ENCODE assay signal across 8 mouse cellular contexts in the genomic region with DNA sequence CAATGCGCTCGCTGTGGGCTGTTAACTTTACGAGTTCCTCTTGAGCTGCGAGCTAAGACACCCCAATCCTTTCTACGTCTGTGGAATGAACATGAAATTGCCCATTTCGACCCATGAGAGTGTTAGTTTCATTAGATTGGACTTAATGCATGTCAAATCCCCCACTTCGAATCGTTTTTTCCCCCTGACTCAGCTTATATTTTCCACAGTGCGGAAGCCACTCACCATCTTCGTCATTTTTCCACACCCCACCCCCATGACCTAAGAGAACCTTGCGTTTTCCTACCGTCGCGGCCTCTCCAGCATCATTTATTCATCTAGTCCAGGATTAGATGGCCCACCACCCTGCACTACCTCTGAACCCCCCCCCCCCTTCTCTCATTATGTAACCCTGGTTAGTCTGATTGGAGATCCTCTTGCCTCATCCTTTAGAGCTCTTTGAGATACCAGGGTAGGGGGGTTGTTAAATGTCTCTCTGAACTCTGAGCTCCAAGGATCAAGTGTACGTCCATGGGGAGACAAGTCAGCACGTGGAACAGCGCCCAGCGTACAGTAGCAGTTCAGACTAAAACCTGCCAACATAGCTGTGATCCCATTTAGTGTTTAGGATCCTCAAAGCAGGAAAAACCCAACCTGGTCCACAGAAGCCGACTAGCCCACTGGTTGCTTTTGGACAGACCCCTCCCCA. TPM values are rescaled to one million over a fixed set of nuclear protein-coding genes. Genes with fewer than 3 reads are reported as not detected.
DNase-seq lines count a peak whose midpoint lies in the region; ATAC-seq and TF ChIP-seq lines count a peak whose summit lies in the region.

No protein-coding gene starts in this region.

- no peaks in the 10 kb centered on the region for H3K9me3 ChIP-seq in heart, embryonic 16.5 days (replicated peaks; ENCODE audit: control insufficient read depth, low read length)
- H3K9me3 ChIP-seq in liver, embryonic 16.5 days (replicated peaks; ENCODE audit: control insufficient read depth, low read length): no peaks in the 10 kb centered on the region

- intact Hi-C loops in gastrocnemius, adult 2 months (cut with DNase I): no loop called here

- no peaks in the 10 kb centered on the region for H3K36me3 ChIP-seq in heart, embryonic 16.5 days (ENCODE audit: control insufficient read depth, insufficient read depth)
- no peaks in the 10 kb centered on the region for H3K36me3 ChIP-seq in liver, embryonic 16.5 days (ENCODE audit: control insufficient read depth, insufficient read depth)
- H3K36me3 ChIP-seq in small intestine, adult 2 months (ENCODE audit: control insufficient read depth, insufficient read depth, low read length): no peaks in the 10 kb centered on the region; the same call in 1 of the 2 replicates

- peak overlapping the region; percentile 85 for H3K4me2 ChIP-seq in heart, embryonic 16.5 days (ENCODE audit: low read depth, low read length)
- H3K4me2 ChIP-seq in liver, embryonic 16.5 days (ENCODE audit: low read depth, low read length): peak overlapping the region; percentile 96

- no peaks in the 10 kb centered on the region for H3K27me3 ChIP-seq in heart, embryonic 16.5 days (ENCODE audit: control insufficient read depth, insufficient read depth, low read length)
- no peaks in the 10 kb centered on the region for H3K27me3 ChIP-seq in liver, embryonic 16.5 days (ENCODE audit: control insufficient read depth, insufficient read depth, low read depth, low read length)
- H3K27me3 ChIP-seq in small intestine, adult 2 months (ENCODE audit: control insufficient read depth, insufficient read depth, low read length): no peaks in the 10 kb centered on the region

- peak overlapping the region; percentile 75 for H3K9ac ChIP-seq in heart, embryonic 16.5 days (ENCODE audit: low read length)
- peak overlapping the region; percentile 78 for H3K9ac ChIP-seq in liver, embryonic 16.5 days (ENCODE audit: low read depth, low read length)

- peaks cover 30% of the 10 kb centered on the region for H3K4me1 ChIP-seq in heart, embryonic 16.5 days (ENCODE audit: control insufficient read depth, insufficient read depth, low read length)
- H3K4me1 ChIP-seq in liver, embryonic 16.5 days (ENCODE audit: control insufficient read depth, low read depth, low read length): peaks cover 18% of the 10 kb centered on the region
- peaks cover 16% of the 10 kb centered on the region for H3K4me1 ChIP-seq in small intestine, adult 2 months (ENCODE audit: control insufficient read depth, insufficient read depth, insufficient read length, low read length)

- peak overlapping the region; percentile 91 for H3K27ac ChIP-seq in gastrocnemius, adult 2 months
- H3K27ac ChIP-seq in heart, embryonic 16.5 days (ENCODE audit: low read length): peak overlapping the region; percentile 74
- H3K27ac ChIP-seq in liver, embryonic 16.5 days (ENCODE audit: low read length): peak overlapping the region; percentile 81
- H3K27ac ChIP-seq in small intestine, adult 2 months (ENCODE audit: insufficient read depth, low read depth, low read length): peak overlapping the region; percentile 67

- ATAC-seq in activated CD4-positive, CD25-positive, alpha-beta regulatory T cell, adult 4 months: peak; percentile 17
- no peak for ATAC-seq in heart, embryonic 16.5 days (replicated peaks; ENCODE audit: extremely low read depth, insufficient read depth, low FRiP score)
- no peak for ATAC-seq in liver, embryonic 16.5 days (ENCODE audit: low read depth)

- TF ChIP-seq CTCF in gastrocnemius, adult 2 months (IDR thresholded peaks at IDR 0.05): no peak
- no peak for TF ChIP-seq CTCF in small intestine, adult 2 months (IDR thresholded peaks at IDR 0.05; ENCODE audit: extremely low read depth, insufficient read length, insufficient replicate concordance, low read depth, low read length)

- DNase-seq in gastrocnemius, adult 2 months: no peak
- DNase-seq in gastrocnemius, postnatal 10 days: no peak
- no peak for DNase-seq in cerebellum, adult 18-20 months
- no peak for DNase-seq in frontal cortex, postnatal 14 days (ENCODE audit: low spot score in 2 of 2)

- H3K4me3 ChIP-seq in gastrocnemius, adult 2 months: peak overlapping the region; percentile 83
- peak overlapping the region; percentile 89 for H3K4me3 ChIP-seq in heart, embryonic 16.5 days (ENCODE audit: low read length)
- H3K4me3 ChIP-seq in liver, embryonic 16.5 days (ENCODE audit: low read depth, low read length): peak overlapping the region; percentile 82
- H3K4me3 ChIP-seq in small intestine, adult 2 months (ENCODE audit: low read depth, low read length): peak overlapping the region; percentile 82

- TF ChIP-seq POLR2A in small intestine, adult 2 months (IDR thresholded peaks at IDR 0.05; ENCODE audit: low read depth, low read length): no peak

- WGBS in heart, embryonic 16.5 days: 12% methylated on average over 19 of the region's 19 CpGs
- 15% methylated on average over 19 of the region's 19 CpGs for WGBS in liver, embryonic 16.5 days (ENCODE audit: insufficient replicate concordance)
- WGBS in small intestine, adult 2 months: 12% methylated on average over 19 of the region's 19 CpGs

RNA-seq across cellular contexts. Expression of gene Zswim4, which starts 0.8 kb away (rescaled TPM):
- 1 to 10 TPM; 5.2 to 8.6 TPM for total RNA-seq in gastrocnemius, adult 2 months (2021)
- 1 to 10 TPM; 7.9 to 8.5 TPM for total RNA-seq in gastrocnemius, postnatal 10 days (2021)
- polyA plus RNA-seq in activated CD4-positive, CD25-positive, alpha-beta regulatory T cell, adult 4 months (2017; shearing (Covaris generic)): 1 to 10 TPM; 3.1 to 5.5 TPM
- polyA plus RNA-seq in heart, embryonic 16.5 days (2015; fragmentation: Nextera tagmentation; extraction: Ambion mirVana): 8.4 and 9.9 TPM in 2 replicates
- polyA plus RNA-seq in liver, embryonic 16.5 days (2015; fragmentation: Nextera tagmentation; extraction: Ambion mirVana): 2.2 and 2.8 TPM in 2 replicates
- 8.1 and 30.0 TPM in 2 replicates for polyA plus RNA-seq in small intestine, adult 2 months (2012; rRNA removed)

RNA-seq across cellular contexts. Expression of gene D8Ertd738e, which starts 11.8 kb away (rescaled TPM):
- 100 to 1,000 TPM; 187 to 222 TPM for total RNA-seq in gastrocnemius, adult 2 months (2021)
- 100 to 1,000 TPM; 180 to 184 TPM for total RNA-seq in gastrocnemius, postnatal 10 days (2021)
- 100 to 1,000 TPM; 382 to 385 TPM for polyA plus RNA-seq in activated CD4-positive, CD25-positive, alpha-beta regulatory T cell, adult 4 months (2017; shearing (Covaris generic))
- 297 and 311 TPM in 2 replicates for polyA plus RNA-seq in heart, embryonic 16.5 days (2015; fragmentation: Nextera tagmentation; extraction: Ambion mirVana)
- 175 and 185 TPM in 2 replicates for polyA plus RNA-seq in liver, embryonic 16.5 days (2015; fragmentation: Nextera tagmentation; extraction: Ambion mirVana)
- 46.2 and 63.5 TPM in 2 replicates for polyA plus RNA-seq in small intestine, adult 2 months (2012; rRNA removed)

RNA-seq across cellular contexts. Expression of gene Mri1, which starts 19.4 kb away (rescaled TPM):
- total RNA-seq in gastrocnemius, adult 2 months (2021): 10 to 100 TPM; 14.0 to 15.9 TPM
- 10 to 100 TPM; 16.8 to 20.6 TPM for total RNA-seq in gastrocnemius, postnatal 10 days (2021)
- polyA plus RNA-seq in activated CD4-positive, CD25-positive, alpha-beta regulatory T cell, adult 4 months (2017; shearing (Covaris generic)): 10 to 100 TPM; 38.1 to 39.4 TPM
- polyA plus RNA-seq in heart, embryonic 16.5 days (2015; fragmentation: Nextera tagmentation; extraction: Ambion mirVana): 45.0 and 46.2 TPM in 2 replicates
- 27.1 and 27.9 TPM in 2 replicates for polyA plus RNA-seq in liver, embryonic 16.5 days (2015; fragmentation: Nextera tagmentation; extraction: Ambion mirVana)
- polyA plus RNA-seq in small intestine, adult 2 months (2012; rRNA removed): 66.7 and 76.0 TPM in 2 replicates

RNA-seq across cellular contexts. Expression of gene Ccdc130, which starts 32.5 kb away (rescaled TPM):
- 1 to 10 TPM; 7.7 to 9.1 TPM for total RNA-seq in gastrocnemius, adult 2 months (2021)
- 10 to 100 TPM; 11.3 to 11.4 TPM for total RNA-seq in gastrocnemius, postnatal 10 days (2021)
- 10 to 100 TPM; 32.2 to 45.4 TPM for polyA plus RNA-seq in activated CD4-positive, CD25-positive, alpha-beta regulatory T cell, adult 4 months (2017; shearing (Covaris generic))
- polyA plus RNA-seq in heart, embryonic 16.5 days (2015; fragmentation: Nextera tagmentation; extraction: Ambion mirVana): 14.9 and 19.4 TPM in 2 replicates
- 5.6 and 6.2 TPM in 2 replicates for polyA plus RNA-seq in liver, embryonic 16.5 days (2015; fragmentation: Nextera tagmentation; extraction: Ambion mirVana)
- 11.9 and 37.3 TPM in 2 replicates for polyA plus RNA-seq in small intestine, adult 2 months (2012; rRNA removed)

RNA-seq across cellular contexts. Expression of gene Nanos3, which starts 52.7 kb away (rescaled TPM):
- total RNA-seq in gastrocnemius, adult 2 months (2021): not detected
- 1 to 10 TPM; 1.4 to 2.4 TPM for total RNA-seq in gastrocnemius, postnatal 10 days (2021)
- 1 to 10 TPM in 1 of 2 experiments, not detected in 1; 1.1 TPM for polyA plus RNA-seq in activated CD4-positive, CD25-positive, alpha-beta regulatory T cell, adult 4 months (2017; shearing (Covaris generic))
- 1.5 and 1.6 TPM in 2 replicates for polyA plus RNA-seq in heart, embryonic 16.5 days (2015; fragmentation: Nextera tagmentation; extraction: Ambion mirVana)
- not detected in 2 replicates for polyA plus RNA-seq in liver, embryonic 16.5 days (2015; fragmentation: Nextera tagmentation; extraction: Ambion mirVana)
- polyA plus RNA-seq in small intestine, adult 2 months (2012; rRNA removed): 0.22 and 0.62 TPM in 2 replicates
